Mouse (Mus musculus) left cerebral cortex, adult 2 months (tissue): ENCODE measurements around the gene Gm12794. TPM values are rescaled to one million over a fixed set of nuclear protein-coding genes. Genes with fewer than 3 reads are reported as not detected.
"Not testable (repeated sequence)": the region's sequence is repeated elsewhere in the genome, so short reads cannot be mapped to it uniquely, and the experiment has no call there.

Source experiments
- DNase-seq, 2 experiments: peaks; one replicate each; pipeline ENCODE4 v3.0.0; 2021 to 2022; ENCODE audit warnings: low spot score in 2 of 2, mixed read lengths in 1 of 2; ENCODE audit errors: extremely low spot score in 1 of 2
- H3K27ac ChIP-seq: fragments of 200-600 bp; 2 replicates; pipeline ENCODE4 v1.8.1; 2022
- H3K4me3 ChIP-seq: fragments of 200-600 bp; 2 replicates; pipeline ENCODE4 v1.8.1; 2022
- CTCF ChIP-seq: fragments of 200-600 bp; IDR thresholded peaks from 2 replicates; pipeline ENCODE4 v1.8.1; 2022; ENCODE audit warnings: antibody characterized with exemption, mild to moderate bottlenecking, moderate library complexity
- intact Hi-C: fragments of 180-260 bp; cut with DNase I; formaldehyde crosslinking; loops from one replicate; pipeline ENCODE4 v1.15.1; 2025
- long read RNA-seq, 2 experiments: library from polyadenylated mRNA; stranded (forward); transcript quantifications; one replicate each; pipeline ENCODE4 v2.0.0; 2021; ENCODE audit warnings: borderline mapping rate in 2 of 2
- total RNA-seq, 2 experiments: library from RNA; stranded (reverse); gene quantifications; 2 replicates each; pipeline ENCODE4 v1.2.3; 2021

Gene Gm12794
- total RNA-seq = not detected
- long read RNA-seq, experiment 1 = 0 reads
- long read RNA-seq, experiment 2 = 0 reads

DNA sequence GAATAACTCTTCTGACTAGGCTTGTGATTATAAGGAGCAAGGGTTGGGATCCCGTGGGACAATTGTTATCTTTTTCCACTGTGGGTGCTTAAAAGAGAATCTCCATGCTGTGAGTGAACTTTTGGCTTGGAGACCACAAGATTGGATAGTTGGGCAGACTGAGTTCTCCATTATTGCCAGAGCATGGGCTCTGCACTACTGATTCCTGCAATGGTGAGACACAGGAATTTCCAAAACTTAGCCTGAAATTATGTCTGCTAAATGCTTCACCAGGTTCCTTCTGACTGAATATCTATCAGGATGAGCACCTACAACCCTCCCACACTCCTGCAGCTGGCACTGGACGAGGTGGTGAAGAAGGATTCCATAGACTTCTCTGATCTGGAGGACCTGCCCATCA, at the start of gene Gm12794:
TSS of gene Gm12794 (plus strand) at position 301 of the 400 bp plus-strand sequence.
- intact Hi-C loops, H3K27ac ChIP-seq, DNase-seq, H3K4me3 ChIP-seq: not testable (repeated sequence)

DNA sequence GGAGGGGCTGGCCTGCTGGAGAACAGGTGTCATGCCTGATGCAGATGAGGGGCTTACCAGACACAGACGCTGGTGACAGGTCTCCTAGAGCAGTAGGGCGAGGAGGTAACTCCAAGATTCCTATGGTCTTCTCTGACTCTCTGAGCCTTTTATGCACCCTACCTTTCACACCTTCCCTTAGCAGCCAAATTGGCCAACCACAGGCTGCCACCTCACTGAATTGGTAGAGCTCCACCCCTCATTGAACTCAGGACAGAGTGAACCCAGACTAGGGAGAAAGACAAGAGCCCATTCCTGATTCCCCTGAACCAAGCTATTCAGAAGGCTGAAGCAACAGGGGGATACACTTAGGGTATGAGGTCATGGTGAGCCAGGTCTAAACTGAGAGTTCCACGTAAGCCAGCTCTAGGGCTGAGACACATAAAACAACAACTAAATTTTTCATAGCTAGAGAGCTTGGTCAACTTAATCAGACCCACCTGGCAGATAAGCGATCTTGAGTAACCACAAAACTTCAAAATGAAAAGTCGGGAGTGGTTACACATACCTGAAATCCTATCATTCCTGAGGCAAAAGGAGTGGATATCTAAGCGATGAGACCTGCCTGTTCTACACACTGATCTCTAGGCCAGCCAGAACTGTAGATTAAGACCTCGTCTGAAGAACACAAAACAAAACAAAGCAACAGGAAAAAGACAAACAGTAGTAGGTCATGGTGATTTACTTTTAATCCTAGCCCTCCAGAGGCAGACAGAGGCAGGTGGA, 46.4 kb upstream of the Gm12794 start, which contains the start of gene C130073F10Rik:
TSS of gene C130073F10Rik (minus strand) at position 134 of the 765 bp plus-strand sequence.
- H3K4me3 ChIP-seq = no peak within 1 kb of the TSS
- intact Hi-C loops = no loop called here
- DNase-seq = no peak
- no peak within 1 kb of the TSS for H3K27ac ChIP-seq
- TF ChIP-seq CTCF = no peak

DNA sequence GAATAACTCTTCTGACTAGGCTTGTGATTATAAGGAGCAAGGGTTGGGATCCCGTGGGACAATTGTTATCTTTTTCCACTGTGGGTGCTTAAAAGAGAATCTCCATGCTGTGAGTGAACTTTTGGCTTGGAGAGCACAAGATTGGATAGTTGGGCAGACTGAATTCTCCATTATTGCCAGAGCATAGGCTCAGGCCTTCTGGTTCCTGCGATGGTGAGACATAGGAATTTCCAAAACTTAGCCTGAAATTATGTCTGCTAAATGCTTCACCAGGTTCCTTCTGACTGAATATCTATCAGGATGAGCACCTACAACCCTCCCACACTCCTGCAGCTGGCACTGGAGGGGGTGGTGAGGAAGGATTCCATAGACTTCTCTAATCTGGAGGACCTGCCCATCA, 31.4 kb upstream of the Gm12794 start, which contains the start of gene Gm12800:
TSS of gene Gm12800 (plus strand) at position 301 of the 400 bp plus-strand sequence.
- H3K4me3 ChIP-seq, intact Hi-C loops, H3K27ac ChIP-seq, DNase-seq: not testable (repeated sequence)

DNA sequence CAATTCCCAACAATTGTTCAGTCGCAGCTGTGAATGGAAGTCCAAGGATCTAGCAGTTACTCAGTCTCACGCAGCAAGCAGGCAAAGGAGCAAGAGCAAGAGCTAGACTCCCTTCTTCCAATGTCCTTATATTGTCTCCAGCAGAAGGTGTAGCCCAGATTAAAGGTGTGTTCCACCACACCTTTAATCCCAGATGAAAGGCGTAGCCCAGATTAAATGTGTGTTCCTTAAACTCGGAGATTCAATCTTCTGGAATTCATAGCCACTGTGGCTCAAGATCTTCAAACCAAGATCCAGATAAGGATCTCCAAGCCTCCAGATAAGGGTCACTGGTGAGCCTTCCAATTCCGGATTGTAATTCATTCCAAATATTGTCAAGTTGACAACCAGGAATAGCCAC, 40.7 kb downstream of the Gm12794 start, which contains the start of gene Gm12790:
TSS of gene Gm12790 (minus strand) at position 101 of the 400 bp plus-strand sequence.
- intact Hi-C loops, H3K4me3 ChIP-seq, DNase-seq, H3K27ac ChIP-seq: not testable (repeated sequence)

DNA sequence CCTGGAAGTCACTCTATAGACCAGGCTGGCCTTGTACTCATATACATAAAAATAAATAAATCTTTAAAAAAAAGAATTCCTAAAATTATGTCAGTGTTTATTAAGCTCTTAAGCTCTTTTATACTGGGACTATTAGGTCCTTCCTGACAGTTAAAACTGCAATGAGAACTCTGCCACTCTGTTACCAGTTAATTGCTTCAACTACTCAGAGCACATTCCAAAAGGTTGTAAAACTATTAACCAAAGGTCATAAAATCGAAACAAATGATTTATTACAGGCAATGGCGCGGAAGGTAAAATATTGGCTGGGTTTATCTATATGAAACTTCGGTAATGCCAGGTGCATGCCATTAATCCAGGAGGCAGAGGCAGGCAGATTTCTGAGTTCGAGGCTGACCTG, 45.5 kb downstream of the Gm12794 start:
- no peak overlapping the region for H3K27ac ChIP-seq
- intact Hi-C loops = no loop called here
- no peak overlapping the region for H3K4me3 ChIP-seq
- DNase-seq = no peak
- TF ChIP-seq CTCF = no peak

DNA sequence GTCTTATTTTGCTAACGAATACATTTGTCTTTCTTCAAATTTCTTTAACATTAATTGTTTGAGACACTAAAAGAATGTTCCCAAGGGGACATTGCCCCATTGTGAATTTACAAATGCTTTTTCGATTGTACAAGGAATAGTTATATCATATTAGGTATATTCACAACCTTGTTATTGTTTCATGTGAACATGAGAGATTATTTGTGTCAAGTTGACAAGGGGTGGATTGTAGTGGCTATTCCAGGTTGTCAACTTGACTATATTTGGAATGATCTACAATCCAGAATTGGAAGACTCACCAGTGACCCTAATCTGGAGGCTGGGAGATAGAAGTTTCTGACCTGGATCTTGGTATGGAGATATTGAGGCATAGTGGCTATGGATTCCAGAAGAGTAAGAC, 46.1 kb downstream of the Gm12794 start, which contains the start of gene Gm12789:
TSS of gene Gm12789 (plus strand) at position 301 of the 400 bp plus-strand sequence.
- DNase-seq, H3K27ac ChIP-seq, H3K4me3 ChIP-seq, intact Hi-C loops: not testable (repeated sequence)

Other genes starting within 250 kb of the Gm12794 start
- gene Lepr, start 223.0 kb upstream of the Gm12794 start, total RNA-seq = 1 to 10 TPM; 3.8 to 4.8 TPM
- gene B020004J07Rik, start 96.4 kb upstream of the Gm12794 start, total RNA-seq = not detected
- not detected for gene C130073F10Rik, start 46.6 kb upstream of the Gm12794 start, total RNA-seq
- not detected for gene Gm12800, start 31.3 kb upstream of the Gm12794 start, total RNA-seq
- gene Gm12790, start 40.6 kb downstream of the Gm12794 start, total RNA-seq = not detected
- gene Gm12789, start 46.2 kb downstream of the Gm12794 start, total RNA-seq = not detected
- gene Pde4b, start 147.1 kb downstream of the Gm12794 start, total RNA-seq = 100 to 1,000 TPM; 123 to 127 TPM